Mouse (Mus musculus) neutrophil, adult 83 days (primary cell): Measurements from ENCODE around the gene Fam83f. TPM values are rescaled to one million over a fixed set of nuclear protein-coding genes. Genes with fewer than 3 reads are reported as not detected.

Source experiments
- total RNA-seq, 2 experiments: library from RNA; stranded (reverse); gene quantifications; one replicate each; pipeline ENCODE4 v1.2.4; 2023

Gene Fam83f
- total RNA-seq: 1 to 10 TPM; 1.3 TPM

DNA sequence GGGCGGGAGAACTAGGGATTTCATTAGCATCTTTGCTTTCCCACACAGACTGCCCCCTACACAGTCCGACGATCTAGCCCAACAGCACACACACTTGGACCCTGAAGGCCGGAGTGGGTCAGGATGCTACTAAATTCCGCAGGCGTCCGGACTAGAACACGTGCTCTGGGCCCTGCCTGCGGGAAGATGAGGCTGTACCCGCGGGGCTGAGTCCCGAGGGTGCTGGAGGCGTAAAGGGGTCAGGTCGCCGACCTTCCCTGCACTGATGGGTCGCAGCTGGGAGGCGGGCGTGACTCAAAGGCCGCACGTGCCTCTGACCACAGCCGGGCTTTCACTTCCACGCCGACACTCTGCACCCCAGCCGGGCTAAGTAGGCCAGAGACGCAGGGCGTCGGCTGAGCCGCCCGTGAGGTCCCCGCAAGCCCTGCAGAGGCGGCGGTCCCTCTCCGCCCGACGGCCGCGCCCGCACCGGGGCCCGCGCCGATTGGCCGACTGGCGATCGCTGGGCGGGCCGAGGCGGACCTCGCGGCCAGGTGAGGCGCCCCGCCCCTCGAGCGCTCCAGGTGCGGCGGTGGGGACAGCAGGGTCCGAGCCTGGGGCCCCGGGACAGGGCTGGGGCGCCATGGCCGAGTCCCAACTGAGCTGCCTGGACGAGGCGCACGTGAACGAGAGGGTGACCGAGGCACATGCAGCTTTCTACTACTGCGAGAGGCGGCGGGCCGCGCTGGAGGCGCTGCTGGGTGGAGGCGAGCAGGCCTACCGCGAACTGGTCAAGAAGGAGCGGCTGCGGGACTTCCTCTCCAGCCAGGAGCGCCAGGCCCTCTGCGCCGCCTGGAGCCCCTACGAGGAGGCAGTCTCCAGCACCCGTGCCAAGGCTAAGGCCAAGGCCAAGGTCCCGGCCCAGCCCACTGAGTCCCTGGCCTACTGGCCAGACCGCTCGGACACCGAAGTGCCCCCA is at the start of gene Fam83f:
Gene Fam83f (plus strand): TSS at position 553 of the 958 bp plus-strand sequence.

DNA sequence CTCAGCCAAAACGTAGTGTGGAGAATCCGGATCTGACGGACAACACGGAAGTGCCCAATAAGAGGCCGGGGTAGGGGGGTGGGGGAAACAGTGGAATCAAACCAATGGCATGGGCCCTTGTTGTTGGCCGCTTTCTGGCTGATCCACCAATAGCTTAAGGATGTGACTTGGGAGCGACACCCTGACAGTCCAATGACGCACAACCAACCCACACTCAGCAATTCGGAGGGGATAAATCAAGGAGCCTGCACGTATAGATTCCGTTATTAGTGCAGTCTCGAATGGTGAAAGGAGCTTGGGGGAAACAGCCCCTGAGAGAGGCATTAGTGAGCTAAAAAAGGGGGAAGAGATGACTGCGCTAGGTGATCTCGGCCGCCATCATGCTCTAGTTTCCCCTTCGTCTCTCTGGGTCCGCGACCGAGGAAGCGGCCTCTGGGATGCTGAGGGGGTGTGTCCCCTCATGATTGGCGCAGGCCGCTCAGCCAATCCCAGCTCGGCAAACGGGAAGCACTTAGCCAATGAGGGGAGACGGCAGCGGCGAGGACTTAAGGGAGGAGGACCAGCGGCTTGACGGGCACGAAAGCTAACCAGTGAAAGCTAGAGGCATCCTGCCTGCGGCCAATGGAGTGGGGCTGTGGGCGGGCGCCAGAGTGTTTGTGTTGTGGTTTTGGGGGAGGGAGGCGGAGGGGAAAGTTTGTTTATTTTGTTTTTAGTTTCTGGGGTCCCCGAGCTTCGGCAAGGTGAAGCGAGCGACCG is 39.1 kb downstream of the Fam83f start, which contains the start of gene Tnrc6b:
Gene Tnrc6b (plus strand): TSS at position 706 of the 756 bp plus-strand sequence.

Other genes starting within 250 kb of the Fam83f start
- not detected for gene Enthd1, start 106.7 kb upstream of the Fam83f start, total RNA-seq
- gene Grap2, start 99.3 kb upstream of the Fam83f start, total RNA-seq: 1 to 10 TPM; 4.9 to 5.4 TPM
- 100 to 1,000 TPM; 188 to 215 TPM for gene Tnrc6b, start 39.5 kb downstream of the Fam83f start, total RNA-seq